In the genomic region with DNA sequence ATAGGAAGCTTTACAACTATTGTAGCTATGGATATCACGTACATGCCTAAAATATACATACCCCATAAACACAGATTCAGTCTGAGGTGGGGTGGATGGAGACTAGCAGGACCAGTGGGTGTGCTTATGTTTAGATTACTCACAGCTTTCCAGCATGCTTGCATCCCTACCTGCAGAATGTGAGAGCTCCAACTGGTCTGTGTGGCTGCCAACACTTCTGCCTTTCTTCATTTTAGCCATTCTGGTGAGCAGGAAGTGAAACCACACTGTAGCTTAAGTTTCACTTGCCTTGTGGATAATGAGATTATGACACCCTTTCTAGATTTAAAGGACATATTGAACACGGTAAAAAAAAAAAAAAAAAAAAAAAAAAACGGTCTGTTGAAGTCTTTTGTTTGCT, we compare ENCODE assay signal across 17 mouse cellular contexts.
DNase-seq lines count a peak whose midpoint lies in the region; ATAC-seq lines count a peak whose summit lies in the region.
"Had no signal": no experiment of that assay in that cellular context is flagged by ENCODE, and none has a peak within 500 bp of the region (broad histone marks: within the 10 kb centered on the region; RNA-seq: fewer than 3 reads in every experiment).

No protein-coding gene starts in this region.

- H3K4me1 ChIP-seq in hindbrain, embryonic 16.5 days (ENCODE audit: control insufficient read depth, insufficient read depth, low read depth, low read length), result no peaks in the 10 kb centered on the region
- H3K4me1 ChIP-seq: neural tube, embryonic 12.5 days had no signal

- H3K27ac ChIP-seq in hindbrain, embryonic 16.5 days (ENCODE audit: low read depth, low read length), result no peak overlapping the region
- H3K27ac ChIP-seq: forebrain, embryonic 10.5 days; heart, embryonic 15.5 days; macrophage; neural tube, embryonic 12.5 days had no signal

- no peaks in the 10 kb centered on the region for H3K27me3 ChIP-seq in splenic B cell, adult 2 months (ENCODE audit: control insufficient read depth, insufficient read depth, low read length, poor library complexity, severe bottlenecking)
- H3K27me3 ChIP-seq in hindbrain, embryonic 16.5 days (replicated peaks; ENCODE audit: control insufficient read depth, insufficient read depth, low read length), result no peaks in the 10 kb centered on the region
- H3K27me3 ChIP-seq: heart, embryonic 15.5 days; neural tube, embryonic 12.5 days had no signal

- H3K4me3 ChIP-seq in hindbrain, embryonic 16.5 days (ENCODE audit: low read length), result no peak overlapping the region
- H3K4me3 ChIP-seq: forebrain, embryonic 10.5 days; heart, embryonic 15.5 days; neural tube, embryonic 12.5 days had no signal

- no peaks in the 10 kb centered on the region for H3K36me3 ChIP-seq in splenic B cell, adult 2 months (ENCODE audit: control insufficient read depth, insufficient read depth, low read length, poor library complexity, severe bottlenecking)
- H3K36me3 ChIP-seq in hindbrain, embryonic 16.5 days (ENCODE audit: control insufficient read depth, insufficient read depth, low read length), result no peaks in the 10 kb centered on the region
- H3K36me3 ChIP-seq: forebrain, embryonic 10.5 days; heart, embryonic 15.5 days; neural tube, embryonic 12.5 days had no signal

- 73% methylated on average over 3 of the region's 3 CpGs for WGBS in hindbrain, embryonic 16.5 days

- peak; percentile 73 to 85 for ATAC-seq in hematopoietic stem cell, adult 5-6 weeks (replicated peaks in 1 of 2; ENCODE audit: insufficient read depth in 1 of 2, low FRiP score in 2 of 2, low TSS enrichment in 1 of 2, low read depth in 1 of 2, poor library complexity in 2 of 2, severe bottlenecking in 2 of 2)
- ATAC-seq in hindbrain, embryonic 16.5 days, result no peak
- ATAC-seq: midbrain, embryonic 16.5 days had no signal

- DNase-seq in cerebellum, postnatal 36 days, result peak; percentile 25 to 33
- DNase-seq in cerebellum, adult 11-12 months, result no peak
- DNase-seq in right cerebral cortex, postnatal 25 days, result peak; percentile 31
- no peak for DNase-seq in right cerebral cortex, postnatal 10 days (ENCODE audit: low spot score in 2 of 2)
- DNase-seq in splenic B cell, adult 2 months (ENCODE audit: low read depth, low spot score), result peak; percentile 68
- DNase-seq in kidney, postnatal 14 days, result no peak
- DNase-seq: adrenal gland, postnatal 10 days; kidney, adult 18-20 months; thymus, postnatal 25 days had no signal

- H3K4me2 ChIP-seq in hindbrain, embryonic 16.5 days (ENCODE audit: low read length), result no peak overlapping the region
- H3K4me2 ChIP-seq: heart, embryonic 15.5 days; neural tube, embryonic 12.5 days had no signal

- H3K9ac ChIP-seq in hindbrain, embryonic 16.5 days (ENCODE audit: low read depth, low read length), result no peak overlapping the region
- H3K9ac ChIP-seq: heart, embryonic 15.5 days; neural tube, embryonic 12.5 days had no signal

- no peaks in the 10 kb centered on the region for H3K9me3 ChIP-seq in hindbrain, embryonic 16.5 days (ENCODE audit: control insufficient read depth, low read length)
- H3K9me3 ChIP-seq: forebrain, embryonic 10.5 days; G1E; heart, embryonic 15.5 days; neural tube, embryonic 12.5 days had no signal

Comparison
In these comparisons a context has a peak if more than half of its experiments do, and no peak if none do; other contexts are left out.
1. DNase-seq: peak in cerebellum, postnatal 36 days (2 of 2), right cerebral cortex, postnatal 25 days (single experiment) and splenic B cell, adult 2 months (single experiment); none in cerebellum, adult 11-12 months (single experiment), right cerebral cortex, postnatal 10 days (0 of 2) and kidney, postnatal 14 days (single experiment).